Mouse (Mus musculus): ENCODE measurements around the gene Svop.

GRCm38 (mm10) chr5:114113334-114113733 is 22.0 kb upstream of the Svop start:
- no peak for TF ChIP-seq MYOG (IDR thresholded peaks at IDR 0.05; ENCODE audit: control insufficient read depth, extremely low read depth, insufficient read length)
- no peak for TF ChIP-seq CTCF (IDR thresholded peaks at IDR 0.05; ENCODE audit: control insufficient read depth, insufficient read depth, insufficient read length)
- no peak for TF ChIP-seq MAX (IDR thresholded peaks at IDR 0.05)
- no peak for TF ChIP-seq USF1 (IDR thresholded peaks at IDR 0.05; ENCODE audit: low read depth)
- TF ChIP-seq MYOD1 (IDR thresholded peaks at IDR 0.05; ENCODE audit: control insufficient read depth, insufficient read length, low read depth): no peak
- TF ChIP-seq CEBPB (IDR thresholded peaks at IDR 0.05; ENCODE audit: low read depth): no peak
- TF ChIP-seq FOSL1 (IDR thresholded peaks at IDR 0.05; ENCODE audit: insufficient read depth, low read length, poor library complexity, severe bottlenecking): no peak

Measured in C2C12 (cell line).